Mouse (Mus musculus) retina, postnatal 7 days (tissue): ENCODE data around the gene Ube2i.
"Not testable (repeated sequence)": the region's sequence is repeated elsewhere in the genome, so short reads cannot be mapped to it uniquely, and the experiment has no call there.

ENCODE experiments used
- DNase-seq: peaks from one replicate; pipeline ENCODE4 v3.0.0-alpha.2; 2012; ENCODE audit warnings: low read depth, low spot score

The Ube2i gene

DNA sequence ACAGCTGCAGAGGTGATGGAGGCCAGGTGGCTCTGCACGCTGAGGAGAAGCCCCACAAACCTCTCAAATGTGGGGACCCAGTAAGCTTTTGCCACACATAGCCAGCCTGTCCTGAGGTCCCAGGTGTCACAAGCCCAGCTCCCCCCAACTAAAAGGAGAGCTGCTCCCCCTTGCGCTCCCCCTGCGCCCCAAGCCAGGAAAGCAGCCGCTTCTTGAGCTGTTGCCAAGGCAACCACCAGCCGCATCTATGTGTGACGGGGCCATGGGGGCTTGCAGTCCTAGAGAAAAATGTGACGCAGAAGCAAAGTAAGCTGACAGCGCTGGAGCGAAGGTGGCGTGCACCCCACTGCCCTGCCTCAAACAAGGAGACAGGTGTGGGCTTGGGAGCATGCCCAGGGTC, 20.7 kb downstream of the Ube2i start:
- no peak for DNase-seq

DNA sequence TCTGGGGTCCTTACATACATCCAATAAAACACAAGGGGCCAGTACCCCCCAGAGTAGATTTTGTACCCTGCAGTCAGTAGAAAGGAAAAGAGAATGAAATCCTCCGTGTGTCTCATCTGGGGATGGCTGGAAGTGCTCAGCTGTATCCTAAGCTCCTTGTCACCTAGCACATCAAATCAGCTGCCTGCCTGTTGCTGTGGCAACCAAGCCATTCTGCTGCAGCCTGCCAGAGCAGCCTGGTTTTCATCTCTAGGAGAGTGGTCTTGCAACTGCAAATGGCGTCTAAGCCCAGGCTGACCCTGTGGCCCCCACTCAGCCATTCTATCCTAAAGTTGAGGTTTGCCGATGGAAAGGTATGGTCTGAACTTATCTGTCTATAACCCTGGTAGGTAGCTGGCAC, 21.8 kb downstream of the Ube2i start:
- DNase-seq = no peak

DNA sequence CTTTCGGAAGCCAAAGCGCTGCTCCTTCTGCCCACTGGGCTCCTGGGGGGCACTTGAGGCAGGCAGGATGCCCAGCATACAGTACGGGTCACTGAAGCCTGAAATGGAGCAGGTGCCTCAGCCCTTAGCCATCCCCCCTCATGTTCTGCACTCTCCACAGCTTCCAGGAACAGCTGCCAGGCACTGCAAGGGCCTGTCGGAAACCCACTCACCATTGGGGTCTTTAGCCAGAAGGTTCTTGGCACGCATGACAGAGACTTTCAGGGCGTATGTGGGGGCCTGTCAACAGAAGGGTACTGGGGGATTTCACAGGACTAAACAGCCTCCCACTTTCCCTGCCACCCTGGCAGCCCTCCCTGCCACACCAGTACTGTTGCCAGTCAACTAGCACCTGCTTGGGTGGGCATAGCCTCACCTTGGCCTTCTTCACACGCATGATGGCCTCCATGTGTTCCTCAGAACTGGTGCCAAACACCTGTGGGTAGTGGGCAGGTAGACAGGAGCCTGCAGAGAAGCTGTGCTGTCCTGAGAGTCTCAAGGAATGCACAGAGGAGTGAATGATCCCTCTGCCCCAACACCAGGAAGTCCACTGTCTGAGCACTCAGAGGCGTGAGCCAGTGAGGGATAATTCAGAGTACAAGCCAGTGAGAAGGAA, 24.1 kb downstream of the Ube2i start:
- DNase-seq = no peak

DNA sequence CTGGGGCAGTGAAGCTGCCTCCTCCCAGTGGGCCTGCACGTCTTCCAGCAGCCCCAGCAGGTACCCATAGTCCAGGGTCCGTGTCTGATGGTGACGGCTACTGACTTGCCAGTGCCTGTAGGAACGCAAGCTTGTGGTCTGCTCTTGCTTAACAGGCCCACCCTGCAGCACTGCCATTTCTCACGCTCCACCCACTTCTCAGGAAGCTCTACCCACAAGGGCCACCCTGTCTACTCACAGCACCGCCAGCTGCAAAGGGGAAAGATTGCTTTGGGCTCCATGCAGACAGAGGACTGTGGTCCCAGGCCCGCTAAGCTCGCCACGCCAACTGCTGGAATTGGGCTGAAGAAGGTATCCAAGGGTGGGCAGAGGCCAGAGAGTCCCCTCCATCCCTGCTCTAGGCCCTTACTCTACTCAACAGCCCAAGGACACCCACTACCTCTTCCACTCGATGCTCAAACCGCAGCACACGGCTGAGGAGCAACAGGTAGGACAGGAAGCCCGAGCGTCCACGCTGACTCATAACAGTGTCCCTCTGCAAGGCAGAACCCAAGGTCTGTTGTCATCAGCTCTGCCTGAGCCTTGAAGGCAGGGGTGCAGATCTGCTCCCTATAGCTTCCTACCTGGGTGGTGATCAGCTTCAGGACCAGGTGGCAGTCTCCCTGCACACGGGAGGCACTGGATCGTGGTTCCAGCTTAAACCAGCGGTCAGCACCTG, 26.2 kb downstream of the Ube2i start:
- DNase-seq = no peak

DNA sequence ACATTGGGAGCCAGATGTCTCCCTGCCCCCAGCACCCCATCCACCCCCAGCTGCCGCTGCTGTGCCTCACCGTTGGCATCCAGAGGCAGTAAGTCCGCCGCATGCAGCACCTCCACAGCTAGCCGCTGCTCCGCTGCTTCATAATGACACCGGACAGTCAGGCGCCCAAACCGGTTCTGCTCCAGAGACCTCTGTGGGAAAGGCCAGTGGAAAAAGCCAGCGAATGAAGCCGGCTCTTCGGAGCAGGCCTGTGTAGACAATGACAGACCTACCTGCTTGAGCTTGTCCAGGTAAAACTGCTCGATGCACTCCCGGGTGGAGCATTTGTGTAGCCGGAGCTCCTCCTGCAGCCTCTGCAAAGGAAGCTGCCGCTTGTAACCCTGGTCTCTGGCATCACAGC, 30.2 kb downstream of the Ube2i start:
- DNase-seq = no peak

DNA sequence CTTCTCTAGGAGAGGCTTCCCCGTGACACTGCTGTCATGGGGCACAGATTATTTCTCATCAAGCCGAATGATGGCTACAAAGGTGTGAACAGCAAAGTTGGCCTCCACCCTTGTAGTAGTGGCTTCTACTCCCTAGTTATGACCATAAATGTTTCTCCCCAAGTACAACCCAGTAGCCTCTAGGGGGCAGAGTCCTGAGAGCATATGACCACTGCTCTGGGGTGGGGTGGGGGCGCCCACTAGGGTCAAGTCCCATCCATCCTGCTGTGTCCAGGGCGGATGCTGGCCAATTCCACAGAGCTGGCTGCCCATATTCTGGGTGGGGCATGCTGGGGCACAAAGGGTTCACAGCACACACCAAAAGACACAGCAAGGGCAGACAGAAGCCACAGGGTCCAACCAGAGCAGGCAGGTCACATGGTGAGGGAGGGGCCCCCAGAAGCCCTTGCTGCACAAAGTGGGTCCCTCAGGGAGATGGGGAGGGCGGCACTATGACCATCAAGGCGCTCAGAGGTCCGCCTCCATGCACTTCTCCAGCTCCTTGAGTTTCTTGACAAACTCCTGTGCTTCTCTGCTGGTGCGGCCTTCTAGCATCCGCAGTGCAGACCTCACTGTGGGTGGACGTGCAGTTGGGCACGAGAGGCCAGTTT, 31.2 kb downstream of the Ube2i start:
- no peak for DNase-seq

DNA sequence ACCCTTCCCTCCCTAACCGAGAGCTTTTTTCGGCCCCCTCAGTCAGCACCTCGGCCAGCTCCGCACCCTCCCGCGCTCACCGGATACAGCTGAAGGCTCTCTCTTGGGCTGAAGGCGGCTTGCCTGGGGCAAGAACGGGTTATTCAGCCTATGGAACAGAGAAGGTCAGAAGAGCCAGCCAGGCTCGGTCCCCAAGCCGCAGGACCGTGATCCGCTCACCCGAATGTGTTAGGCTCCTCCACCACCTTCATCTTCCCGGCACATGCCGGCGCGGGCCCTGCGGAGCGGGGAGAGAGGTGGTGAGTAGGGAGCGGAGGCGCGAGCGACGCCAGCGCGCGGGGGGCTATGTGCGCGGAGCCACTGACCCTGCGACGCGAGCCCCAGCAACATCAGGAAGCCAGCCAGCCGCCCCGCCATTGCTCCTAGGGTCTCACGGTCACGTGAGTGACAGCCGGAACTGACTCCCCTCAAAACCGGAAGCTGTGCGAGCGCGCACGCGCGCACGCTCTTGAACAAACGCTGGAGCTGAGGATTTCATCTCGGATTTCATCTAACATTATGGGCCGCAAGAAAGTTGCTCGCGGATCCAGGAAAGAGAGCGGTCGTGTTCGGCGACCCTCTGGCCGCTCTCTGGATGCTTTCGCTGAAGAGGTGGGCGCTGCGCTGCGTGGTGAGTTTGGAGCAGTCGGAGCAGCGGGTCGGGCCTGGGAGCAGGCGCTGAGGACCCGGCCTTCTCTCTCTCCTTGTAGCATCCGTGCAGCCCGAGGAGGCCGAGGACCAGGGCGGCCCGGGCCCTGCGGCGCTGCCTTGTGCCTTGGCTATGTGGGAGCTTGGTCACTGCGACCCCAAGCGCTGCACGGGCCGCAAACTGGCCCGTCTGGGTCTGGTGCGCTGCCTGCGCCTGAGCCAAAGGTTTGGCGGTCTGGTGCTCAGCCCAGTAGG, 34.5 kb downstream of the Ube2i start, which contains the start of the genes Gnptg and Tsr3:
Gene Gnptg, minus strand, starts transcription at position 430 of the 942 bp plus-strand sequence.
Gene Tsr3, plus strand, starts transcription at position 476 of the 942 bp plus-strand sequence.
- peak; percentile 84 for DNase-seq

DNA sequence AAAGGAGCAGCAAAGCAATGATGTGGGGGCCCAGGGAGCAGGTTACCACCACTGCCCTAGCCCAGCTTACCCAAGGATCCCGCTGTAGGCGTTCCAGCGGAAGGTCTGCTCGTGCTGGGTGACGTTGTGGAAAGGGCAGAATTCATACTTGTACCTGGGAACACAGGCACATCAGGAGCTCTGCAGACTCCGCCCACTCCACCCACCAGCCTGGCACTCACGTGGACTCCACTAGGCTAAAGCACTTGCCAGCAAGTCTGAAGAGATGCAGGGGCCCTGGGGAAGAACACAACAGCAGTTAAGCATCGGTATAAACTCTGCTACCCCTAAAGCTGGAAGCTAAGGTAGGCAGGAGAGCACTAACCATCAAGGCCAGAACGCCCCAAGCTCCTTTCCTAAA, 38.8 kb downstream of the Ube2i start:
- no peak for DNase-seq

DNA sequence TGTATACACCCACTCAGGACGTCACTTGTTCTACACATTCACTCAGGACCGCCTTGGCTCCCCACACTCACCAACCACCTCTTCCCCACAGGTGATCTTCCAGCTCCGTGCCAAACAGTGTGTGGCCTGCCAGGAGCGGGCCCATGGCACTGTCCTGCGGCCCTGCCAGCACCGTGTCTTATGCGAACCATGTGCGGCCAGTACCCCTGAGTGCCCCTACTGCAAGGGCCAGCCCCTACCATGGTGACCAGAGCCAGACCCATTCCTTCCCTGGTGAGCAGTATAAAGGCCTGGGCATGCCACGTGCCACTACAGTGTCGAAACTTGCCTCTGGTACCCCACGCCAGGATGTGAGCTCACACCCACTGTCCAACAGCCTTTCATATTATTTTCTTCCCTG, 42.8 kb downstream of the Ube2i start:
- DNase-seq = not testable (repeated sequence)

DNA sequence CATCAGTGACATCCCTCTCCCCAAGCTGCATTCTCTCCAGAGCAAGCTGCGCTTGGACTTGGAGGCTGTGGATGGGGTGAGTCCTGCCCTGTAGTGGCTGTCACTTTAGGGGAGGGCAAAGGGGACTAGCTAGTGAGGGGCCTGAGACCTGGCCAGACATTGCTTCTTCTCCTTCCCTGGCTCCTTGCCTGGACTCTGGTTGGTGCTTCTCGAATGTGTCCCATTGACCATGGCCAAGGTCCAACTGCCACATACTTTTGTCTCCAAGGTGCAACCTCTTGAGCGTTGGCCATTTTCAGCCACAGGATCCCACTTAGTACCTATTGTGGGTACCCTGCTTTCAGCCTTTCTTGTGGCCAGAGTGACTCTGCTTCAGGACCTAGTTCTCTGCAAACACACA, 43.7 kb downstream of the Ube2i start:
- no peak for DNase-seq

DNA sequence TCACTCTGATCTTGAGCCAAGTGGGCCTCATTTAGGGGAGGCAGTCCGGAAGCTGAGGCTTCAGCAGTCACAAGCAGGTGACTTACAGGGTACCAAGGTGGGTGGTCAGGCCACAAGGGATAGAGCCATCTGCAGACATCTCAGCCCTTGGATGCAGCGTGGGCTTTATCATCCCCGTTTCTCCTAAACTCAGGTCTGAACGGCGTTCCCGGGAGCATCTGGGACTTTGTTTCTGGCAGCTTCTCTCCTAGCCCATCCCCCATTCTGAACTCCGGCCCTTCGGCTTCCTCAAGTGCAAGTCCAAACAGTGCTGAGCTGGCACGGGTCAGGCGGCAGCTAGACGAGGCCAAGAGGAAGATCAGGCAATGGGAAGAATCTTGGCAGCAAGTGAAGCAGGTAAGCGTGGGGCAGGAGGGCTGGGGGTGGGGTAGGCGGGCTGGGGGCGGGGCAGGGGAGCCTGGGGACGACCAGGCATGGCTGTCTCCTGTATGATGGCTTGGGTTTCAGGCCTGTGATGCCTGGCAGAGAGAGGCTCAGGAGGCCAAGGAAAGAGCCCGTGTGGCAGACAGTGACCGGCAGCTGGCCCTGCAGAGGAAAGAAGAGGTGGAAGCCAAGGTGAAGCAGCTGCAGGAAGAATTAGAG, 44.3 kb downstream of the Ube2i start:
- DNase-seq = not testable (repeated sequence)

DNA sequence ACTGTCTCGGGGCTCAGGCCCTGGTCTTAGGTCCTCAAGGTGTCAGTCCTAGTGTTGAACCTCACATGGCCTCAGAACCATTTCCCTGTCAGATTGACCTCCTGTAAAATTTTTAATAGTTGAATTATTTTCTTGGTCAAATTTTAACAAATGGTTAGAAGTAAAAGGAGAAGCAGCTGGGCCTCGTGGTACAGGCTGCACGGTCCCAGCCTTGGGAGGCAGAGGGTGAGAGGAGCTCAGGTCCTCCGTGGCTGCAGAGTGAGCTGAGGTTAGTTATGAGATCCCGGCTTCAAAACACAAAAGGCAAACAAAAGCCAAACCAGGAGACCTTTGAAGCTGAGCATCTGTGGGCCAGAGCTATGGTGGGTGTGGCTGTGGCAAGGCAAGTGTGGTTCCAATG, 46.4 kb downstream of the Ube2i start:
- no peak for DNase-seq

DNA sequence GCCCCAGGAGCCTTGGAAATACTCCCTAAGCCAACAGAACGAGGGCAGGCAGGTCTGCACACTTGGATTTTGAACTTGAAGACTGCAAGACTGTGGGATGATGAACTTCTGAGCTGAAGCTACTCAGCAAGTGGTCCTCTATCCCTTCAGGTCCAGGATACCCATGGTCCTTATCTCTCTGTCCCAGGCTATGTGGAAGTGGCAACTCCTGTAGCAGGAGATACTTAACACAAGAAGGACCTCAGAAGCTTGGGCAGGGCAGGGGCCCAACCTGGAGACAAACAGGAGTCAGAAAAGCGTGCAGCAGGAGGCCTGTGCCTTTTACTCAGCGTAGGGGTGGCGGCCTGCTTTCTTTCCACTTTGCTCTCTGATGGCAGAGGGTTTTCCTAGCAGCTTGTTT, 48.8 kb downstream of the Ube2i start:
- DNase-seq = no peak

DNA sequence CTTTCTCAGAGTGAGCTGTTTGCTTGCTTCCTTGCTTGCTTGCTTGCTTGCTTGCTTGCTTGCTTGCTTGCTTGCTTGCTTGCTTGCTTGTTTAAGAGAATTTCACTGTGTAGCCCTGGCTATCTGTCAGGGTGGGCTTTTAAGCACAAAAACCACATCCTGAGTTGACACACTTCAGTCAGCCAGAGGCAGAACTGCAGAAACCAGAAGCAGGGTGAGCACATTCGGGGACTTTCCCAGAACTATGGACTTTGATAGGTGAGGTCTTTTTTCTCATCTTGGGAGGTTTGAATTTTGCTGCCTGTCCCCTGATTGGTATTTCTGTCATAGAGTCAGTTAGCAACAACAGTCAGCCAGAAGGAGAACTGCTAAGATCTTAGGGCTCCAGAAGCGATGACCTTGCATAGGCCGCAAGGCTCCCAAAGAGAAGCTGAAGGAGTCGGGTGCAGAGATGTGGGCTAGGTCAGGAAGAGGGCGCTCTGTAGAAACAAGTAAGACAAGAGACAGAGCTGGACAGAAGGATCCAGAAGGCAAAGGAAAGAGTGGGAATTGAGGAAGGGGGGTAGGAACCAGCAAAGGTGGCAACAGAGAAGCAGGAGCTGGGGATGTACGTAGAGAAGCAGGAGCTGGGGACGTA, 49.7 kb downstream of the Ube2i start:
- DNase-seq = no peak

DNA sequence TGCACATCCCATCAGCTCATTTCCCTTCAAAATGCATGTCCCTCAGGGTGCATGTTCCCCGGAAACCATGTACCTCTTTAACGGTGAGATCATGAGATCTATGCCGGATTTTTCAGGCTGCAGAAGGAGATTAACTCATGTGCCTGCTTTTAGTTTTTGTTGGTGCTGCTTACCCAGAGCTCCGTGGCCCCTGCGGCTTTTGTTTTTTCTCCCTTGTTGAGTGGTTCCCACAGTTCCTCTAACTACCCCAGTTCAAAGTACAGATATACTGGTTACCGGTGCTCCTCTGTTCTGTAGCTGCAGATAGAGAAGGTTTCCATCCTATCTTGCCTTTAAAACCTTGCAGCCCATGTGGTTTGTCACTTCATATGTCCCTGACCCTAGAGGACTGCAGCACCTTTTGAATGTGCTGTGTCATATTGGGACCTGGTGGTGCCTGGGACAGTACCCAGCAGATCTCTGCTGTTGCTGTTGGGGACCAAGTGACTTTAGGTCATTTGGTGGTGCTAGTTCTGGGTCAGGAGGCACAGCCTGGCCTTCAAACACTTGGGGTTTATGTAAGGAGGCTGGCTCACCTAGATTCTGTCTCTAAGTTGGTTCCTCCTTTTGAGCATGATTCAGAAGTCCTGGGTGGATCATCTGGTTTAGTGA, 51.3 kb downstream of the Ube2i start:
- DNase-seq = no peak

DNA sequence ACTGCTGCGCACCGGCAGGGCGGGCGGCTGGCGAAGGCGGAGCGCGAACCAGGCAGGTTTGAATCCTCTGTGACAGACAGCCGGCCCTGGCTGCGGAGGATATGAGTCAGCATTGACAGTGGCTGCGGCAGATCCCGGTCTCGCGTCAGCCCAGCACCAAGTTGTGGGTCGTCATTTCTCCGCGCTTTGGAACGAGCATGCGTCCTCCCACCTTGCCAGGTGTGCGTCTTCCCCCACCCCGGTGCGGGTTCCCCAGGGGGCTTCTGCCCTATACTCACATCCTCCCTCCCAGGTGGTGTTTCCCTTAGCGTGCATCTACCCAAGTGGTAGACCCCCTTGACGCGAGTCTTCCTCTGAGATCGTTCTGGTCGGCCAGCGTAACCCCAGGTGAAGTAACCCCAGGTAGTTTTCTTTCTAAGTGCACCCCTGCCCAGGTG, 51.9 kb downstream of the Ube2i start:
- not testable (repeated sequence) for DNase-seq

DNA sequence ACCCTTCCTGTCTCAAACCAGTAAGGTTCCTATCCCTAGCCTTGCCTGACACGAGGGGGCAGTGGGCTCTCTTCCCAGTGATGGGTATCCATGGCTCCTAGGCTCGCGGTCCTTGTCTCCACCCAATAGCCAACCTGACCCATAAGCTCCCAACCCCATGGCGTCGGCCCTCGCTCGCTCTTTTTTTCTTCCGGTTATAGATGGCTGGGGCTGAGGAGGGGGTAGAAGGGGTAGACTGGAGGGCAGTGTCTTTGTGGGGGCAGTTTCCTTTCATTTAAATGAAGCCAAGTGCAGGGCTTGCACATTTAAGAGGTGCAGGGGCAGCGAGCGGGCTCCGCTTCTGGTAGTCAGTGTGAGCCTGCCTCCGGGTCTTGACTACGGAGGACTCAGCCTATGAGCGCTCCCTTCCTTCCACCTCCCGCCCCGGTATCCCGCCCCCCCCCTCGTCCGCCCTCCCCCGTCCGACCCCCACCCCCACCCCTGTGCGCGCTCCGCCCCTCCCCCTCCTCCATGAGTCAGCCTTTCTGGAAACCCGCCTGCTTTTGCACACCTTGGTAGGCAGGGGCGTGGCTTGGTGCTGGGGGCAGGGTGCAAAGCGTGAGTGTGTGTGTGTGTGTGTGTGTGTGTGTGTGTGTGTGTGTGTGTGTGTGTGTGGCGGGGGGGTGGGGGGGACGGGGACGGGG, 52.5 kb downstream of the Ube2i start:
- no peak for DNase-seq

DNA sequence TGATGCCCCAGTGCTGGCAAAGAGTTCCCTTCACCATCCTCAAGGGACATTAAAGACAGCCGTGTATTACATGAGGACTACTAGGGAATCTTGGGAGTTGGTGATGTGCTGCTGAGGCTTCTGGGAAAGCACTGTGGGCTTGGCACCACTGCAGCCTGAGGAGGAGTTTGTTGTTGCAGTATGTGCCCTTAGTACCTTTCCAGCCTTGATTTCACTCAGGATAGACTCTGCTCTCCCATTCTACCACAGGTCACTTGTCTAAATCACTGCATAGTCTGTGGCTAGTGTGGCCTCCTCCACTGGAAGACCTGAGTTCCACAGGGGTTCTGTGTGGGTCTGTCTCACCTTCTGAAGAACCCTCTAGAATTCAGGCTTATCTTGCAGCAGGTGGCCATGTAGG, 53.7 kb downstream of the Ube2i start:
- DNase-seq = no peak

DNA sequence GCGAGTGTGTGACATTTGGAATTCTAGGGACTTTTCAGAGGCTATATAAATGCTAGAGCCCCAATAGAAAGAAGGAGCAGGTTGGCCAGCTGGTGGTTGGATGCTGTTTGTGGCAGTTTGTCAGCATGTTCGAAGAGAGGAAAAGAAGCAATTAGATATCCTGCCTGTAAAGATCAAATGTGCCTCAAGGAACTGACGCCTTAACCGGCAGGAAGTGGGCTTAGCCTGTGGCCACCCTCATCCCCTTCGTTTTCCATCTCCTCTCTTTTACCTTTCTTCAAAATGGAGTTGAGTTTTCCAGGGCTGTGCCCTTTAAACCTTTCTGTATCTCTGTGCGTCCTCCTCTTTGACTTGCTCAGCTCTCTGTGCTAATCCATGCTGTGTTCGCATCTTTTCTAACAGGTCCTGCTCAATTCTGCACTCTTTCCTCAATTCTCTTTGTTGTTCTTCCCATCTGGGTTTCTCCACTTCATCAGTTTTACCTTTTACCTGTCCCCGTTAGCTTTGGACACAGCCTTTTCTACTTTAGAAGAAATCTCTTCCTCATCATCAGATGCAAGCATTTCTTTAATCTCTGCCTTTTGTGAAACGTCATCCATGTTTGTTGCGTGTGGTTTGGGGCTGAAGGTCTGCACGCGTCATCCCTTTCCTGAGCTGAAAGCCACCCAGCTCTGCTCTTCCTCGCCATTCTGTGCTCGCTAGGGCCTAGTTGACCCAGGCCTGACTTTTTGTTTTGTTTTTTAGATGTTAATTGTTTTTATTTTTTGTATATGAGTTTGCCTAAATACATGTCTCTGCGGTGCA, 54.7 kb downstream of the Ube2i start:
- no peak for DNase-seq
